Mouse (Mus musculus): ENCODE results near the gene Mettl1.
A peak's percentile ranks its signal among the peaks of the same experiment; 100 is the strongest.
"Not testable (repeated sequence)": the region's sequence is repeated elsewhere in the genome, so short reads cannot be mapped to it uniquely, and the experiment has no call there.

Mettl1 gene

DNA sequence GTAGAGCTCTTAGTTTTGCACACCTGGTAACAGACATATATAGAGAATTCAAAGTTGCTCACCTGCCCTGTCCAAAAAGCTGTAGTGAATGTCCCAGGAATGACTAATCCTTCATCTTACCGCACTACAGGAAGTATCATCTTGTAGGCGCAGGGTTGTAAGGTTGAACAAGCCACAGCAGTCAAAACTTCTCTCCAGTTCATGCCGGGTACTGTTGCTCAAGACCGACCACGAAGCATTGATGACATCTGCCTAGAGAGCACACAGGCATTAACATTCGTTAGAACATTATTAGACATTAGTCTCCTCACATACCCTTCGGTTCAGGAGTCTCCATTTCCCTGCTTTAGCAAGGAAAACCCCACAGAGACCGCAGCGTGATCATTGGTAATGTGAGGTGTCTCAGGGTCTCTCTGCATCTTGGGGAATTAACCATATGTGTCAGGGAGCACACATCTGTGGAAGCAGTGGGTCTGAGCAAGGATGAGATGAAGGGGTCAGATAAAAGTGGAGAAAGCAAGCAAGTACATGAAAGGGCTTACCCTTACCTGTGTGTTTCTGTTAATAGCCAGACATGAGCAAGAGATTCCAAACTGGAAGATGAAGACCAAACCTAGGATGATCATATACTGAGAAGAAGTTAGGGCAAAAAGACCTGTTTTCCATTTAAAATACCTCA lies 27.3 kb downstream of the Mettl1 start:
- DNase-seq (ENCODE audit: low read depth, low spot score): no peak

GRCm38 (mm10) chr10:127069281-127070189 lies 28.3 kb downstream of the Mettl1 start:
- peak; percentile 75 for DNase-seq (ENCODE audit: low read depth, low spot score)

DNA sequence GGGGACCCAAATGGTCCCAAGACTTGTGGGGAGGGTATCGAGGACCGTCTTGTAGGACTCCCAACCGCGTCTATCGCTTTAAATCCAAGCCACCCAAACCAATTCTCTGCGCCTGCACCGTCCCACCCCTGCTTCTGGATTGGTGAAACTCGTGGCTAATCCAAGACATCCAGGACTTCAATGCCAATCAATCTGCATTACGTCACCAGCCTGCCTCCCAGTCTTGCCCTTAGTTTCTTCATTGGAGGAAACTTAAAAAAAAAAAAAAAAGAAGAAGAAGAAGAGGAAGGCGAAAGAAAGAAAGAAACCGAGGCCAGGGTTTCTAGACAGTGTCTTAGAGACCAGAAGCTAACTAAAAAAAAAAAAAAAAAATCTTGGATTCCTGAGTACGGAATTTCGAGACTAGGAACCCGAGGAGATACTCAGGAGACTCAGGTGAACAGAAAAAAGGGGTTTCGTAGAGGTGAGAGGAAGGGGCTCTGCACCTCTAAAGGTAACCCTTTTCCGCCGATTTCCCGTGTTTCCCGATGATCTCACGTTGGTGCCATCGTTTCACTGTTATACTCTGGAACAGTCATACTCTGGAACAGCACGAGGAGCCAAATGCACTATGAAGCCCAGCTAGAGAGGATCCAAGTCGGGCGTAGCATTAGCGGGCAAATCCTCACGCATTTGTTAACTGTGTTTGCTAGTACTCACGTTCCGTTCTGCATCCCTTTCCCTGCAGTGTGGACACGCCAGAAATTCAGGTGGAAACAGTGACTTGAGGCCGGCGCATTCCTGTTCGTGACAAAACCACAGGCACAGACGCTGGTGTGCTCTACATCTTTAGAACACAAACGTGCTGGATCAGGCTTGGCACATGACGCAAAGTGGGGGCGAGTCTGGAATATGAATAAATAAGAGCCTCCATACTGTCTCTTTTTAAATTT lies 29.2 kb downstream of the Mettl1 start, which contains the start of gene Tspan31:
Gene Tspan31, minus strand, starts transcription at position 75 of the 932 bp plus-strand sequence.
- DNase-seq (ENCODE audit: low read depth, low spot score): peak; percentile 98

- DNase-seq (ENCODE audit: low read depth, low spot score): no peak
Measured at GRCm38 (mm10) chr10:127071203-127071602, 30.0 kb downstream of the Mettl1 start.

GRCm38 (mm10) chr10:127072270-127072669 lies 31.1 kb downstream of the Mettl1 start:
- not testable (repeated sequence) for DNase-seq (ENCODE audit: low read depth, low spot score)

DNA sequence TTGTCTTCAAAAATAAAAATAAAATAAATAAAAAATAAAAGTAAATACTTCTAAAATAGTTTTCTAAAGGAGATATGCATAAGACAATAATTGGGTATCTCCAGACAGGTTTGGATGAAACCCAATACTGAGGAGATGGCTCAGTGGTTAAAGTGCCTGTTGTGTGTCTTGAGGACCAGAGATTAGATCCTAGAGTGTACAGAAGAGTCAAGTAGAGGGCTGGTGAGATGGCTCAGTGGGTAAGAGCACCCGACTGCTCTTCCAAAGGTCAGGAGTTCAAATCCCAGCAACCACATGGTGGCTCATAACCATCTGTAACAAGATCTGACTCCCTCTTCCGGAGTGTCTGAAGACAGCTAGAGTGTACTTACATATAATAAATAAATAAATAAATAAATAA lies 31.8 kb downstream of the Mettl1 start:
- not testable (repeated sequence) for DNase-seq (ENCODE audit: low read depth, low spot score)

DNA sequence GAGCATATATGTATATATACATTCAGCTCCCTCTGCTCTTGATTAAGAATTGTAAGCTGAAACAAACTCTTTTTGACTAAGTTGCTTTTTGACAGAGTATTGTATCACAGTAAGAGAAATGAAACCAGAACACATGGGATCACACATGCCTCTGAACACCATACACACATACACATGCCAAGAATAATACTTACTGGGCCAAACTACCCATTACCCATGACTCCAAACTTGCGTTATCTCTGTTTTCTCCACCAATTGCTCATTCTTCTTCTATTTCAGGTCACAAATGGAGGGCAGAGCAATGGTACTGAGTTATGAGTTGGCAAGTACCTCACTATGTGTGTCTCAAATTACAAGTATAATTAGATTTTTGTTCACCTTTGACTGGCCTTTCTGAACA lies 32.8 kb downstream of the Mettl1 start:
- DNase-seq (ENCODE audit: low read depth, low spot score): no peak

DNA sequence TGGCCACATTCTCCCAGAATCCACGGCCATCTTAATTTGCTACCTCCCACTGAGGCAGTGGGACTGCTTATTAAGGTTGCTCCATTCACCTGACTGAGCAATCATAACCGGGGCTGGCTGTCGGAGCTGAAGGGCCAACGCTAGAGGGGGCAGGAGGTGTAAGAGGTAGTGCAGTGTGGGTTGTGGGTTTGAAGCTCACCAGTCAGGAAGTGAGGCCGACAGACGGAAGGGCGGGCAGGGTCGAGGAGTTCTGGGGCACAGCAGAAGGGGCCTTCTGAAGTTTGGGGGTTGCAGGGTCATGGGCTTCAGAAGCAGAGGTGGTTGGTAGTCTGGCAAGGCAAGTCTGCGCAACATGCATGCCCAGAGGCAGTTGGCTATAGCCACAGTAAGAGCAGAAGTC lies 33.9 kb downstream of the Mettl1 start, which contains the start of gene Agap2:
Gene Agap2, plus strand, starts transcription at position 205 of the 400 bp plus-strand sequence.
- DNase-seq (ENCODE audit: low read depth, low spot score): peak; percentile 52

- DNase-seq (ENCODE audit: low read depth, low spot score): no peak
Measured at GRCm38 (mm10) chr10:127075651-127076050, 34.4 kb downstream of the Mettl1 start.

- no peak for DNase-seq (ENCODE audit: low read depth, low spot score)
Measured at GRCm38 (mm10) chr10:127076082-127076481, 34.9 kb downstream of the Mettl1 start.

GRCm38 (mm10) chr10:127077515-127077914 lies 36.3 kb downstream of the Mettl1 start:
- DNase-seq (ENCODE audit: low read depth, low spot score): no peak

DNA sequence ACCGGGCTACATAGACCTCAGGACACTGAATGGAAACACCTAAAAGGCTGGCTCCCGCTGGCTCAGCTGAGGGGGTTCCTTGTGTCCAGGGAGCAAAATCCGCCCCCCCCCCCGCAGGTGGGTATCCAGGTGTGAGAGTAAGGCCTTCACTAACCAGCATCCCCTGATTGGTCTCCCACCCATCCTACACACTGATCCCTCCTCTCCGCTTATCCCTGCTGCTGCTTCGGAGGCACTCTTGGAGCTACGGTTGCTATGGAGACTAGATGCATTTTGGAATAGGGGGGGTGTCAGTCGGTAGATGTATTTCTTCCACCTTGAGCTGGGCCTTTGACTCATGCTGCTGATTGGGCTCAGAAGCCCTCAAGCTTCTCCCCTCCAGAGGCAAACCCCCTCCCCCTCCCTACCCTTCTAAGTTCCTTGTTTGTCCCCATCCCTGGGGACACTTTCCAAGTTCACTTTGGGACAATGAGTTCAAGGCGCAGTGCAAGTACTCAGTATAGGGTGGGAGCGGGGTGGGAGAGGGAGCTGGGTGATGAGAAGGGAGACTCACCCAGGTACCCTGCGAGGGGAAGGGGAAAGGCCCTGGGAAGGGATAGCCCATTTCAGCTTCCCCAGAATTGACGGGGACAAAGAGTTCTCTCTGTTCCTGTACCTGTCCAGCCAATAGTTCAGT lies 36.9 kb downstream of the Mettl1 start:
- peak; percentile 48 for DNase-seq (ENCODE audit: low read depth, low spot score)

GRCm38 (mm10) chr10:127078677-127079575 lies 37.7 kb downstream of the Mettl1 start:
- peak; percentile 56 for DNase-seq (ENCODE audit: low read depth, low spot score)

- DNase-seq (ENCODE audit: low read depth, low spot score): no peak
Measured at GRCm38 (mm10) chr10:127079665-127080391, 38.6 kb downstream of the Mettl1 start.

DNA sequence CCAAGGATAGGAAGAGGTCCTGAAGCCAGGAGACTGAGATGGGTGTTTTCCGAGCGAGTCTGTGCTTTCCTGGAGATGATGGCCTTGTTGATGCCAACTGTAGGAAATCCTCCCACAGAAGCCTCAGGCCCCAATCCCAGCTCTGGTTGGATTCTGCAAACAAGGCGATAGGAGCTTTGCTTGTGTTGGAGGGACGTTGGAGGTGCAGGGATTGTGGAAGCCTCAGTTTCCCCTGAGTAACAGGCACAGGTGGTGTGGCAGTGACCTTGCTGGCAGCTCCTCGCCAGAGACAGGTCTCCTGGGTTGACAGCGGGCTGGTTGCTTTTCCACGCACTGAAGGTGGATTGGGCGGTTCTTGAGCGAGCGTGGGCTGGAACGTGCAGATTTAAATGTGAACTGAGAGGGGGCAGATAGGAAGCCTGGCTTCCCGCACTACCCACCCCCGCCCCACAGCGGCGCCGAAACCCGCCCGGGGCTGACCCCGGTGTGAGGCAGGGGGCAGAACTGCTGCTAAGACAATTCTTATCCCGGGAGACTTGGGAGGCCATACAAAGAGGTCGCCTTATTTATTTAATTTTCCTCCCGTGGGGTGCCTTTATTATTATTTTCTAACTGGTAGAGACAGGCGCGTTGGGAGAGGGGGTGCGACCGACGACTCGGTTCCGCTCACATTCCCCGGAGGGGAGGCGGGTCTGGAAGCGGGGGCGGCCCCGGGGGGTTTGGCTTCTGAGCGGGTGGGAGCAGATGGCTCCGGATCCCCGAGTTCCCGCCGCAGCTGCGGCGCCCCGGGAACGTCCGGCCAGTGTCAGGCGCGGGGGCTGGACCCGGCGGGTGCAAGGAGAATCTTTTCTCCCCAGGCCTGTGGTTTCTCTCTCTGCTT lies 39.9 kb downstream of the Mettl1 start:
- no peak for DNase-seq (ENCODE audit: low read depth, low spot score)

DNA sequence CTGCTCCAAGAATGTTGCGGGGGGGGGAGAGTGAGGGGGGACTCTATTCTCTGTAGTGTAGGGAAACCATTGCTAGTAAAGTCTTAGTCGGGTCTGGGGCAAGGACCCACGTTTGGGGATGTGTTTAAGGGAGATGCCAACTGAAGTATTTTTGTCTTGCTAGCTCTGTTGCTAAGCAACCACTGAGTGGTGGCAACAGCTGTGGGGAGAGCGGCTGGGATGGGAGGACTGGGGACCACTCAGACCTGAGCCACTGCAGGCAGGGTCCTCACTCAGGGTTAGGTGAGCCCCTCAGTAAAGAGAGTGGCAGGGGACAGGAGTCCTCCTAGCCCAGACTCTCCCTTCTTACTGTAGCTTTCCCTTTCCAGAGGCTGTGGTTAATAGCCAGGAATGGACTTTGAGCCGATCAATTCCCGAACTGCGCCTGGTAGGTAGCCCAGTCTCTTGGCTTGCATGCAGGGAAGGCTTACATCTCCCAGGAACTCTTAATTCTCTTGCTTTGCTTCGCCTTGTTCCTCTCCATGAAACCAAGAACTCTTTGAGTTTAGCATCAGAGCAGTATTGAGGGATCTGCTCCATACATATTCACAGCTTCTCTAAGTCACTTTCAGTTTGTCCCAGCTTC lies 40.9 kb downstream of the Mettl1 start:
- DNase-seq (ENCODE audit: low read depth, low spot score): no peak

DNA sequence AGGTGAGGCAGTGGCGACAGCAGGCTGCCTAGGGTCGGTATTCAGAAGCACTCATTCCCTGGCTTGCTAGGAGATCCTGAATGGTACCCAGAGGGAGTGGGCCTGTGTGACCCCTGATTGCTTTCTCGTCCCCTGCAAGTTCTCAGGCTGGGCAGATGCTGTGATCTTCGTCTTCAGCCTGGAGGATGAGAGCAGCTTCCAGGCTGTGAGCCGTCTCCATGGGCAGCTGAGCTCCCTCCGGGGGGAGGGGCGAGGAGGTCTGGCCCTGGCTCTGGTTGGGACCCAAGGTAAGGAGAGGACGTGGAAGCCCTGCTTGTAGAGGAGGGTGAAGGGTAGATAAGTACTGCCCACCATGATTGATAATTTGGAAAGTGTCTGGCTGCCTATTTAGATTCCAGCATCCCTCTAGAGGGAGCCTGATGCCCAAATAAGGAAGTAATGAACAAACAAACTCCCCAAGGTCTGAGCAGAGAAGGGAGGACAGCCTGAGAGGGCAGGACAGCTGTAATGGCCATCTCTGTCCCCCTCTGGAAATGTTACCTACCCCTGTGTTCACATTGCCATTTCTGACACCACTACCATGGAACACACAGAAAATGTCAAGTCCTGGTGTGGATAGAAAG lies 42.2 kb downstream of the Mettl1 start:
- DNase-seq (ENCODE audit: low read depth, low spot score): no peak

Measured in ES-CJ7 (cell line).